Mouse (Mus musculus): ENCODE results near the gene Mecr. TPM values are rescaled to one million over a fixed set of nuclear protein-coding genes. Genes with fewer than 3 reads are reported as not detected.

The Mecr gene
- polyA plus RNA-seq, 1 experiment from 2014 or later, result 72.6 TPM

Other genes starting within 250 kb of the Mecr start
- gene Ptpru, start 5.2 kb upstream of the Mecr start, polyA plus RNA-seq (2015; fragmentation: Nextera tagmentation; extraction: Ambion mirVana), result 4.6 and 4.9 TPM in 2 replicates
- 86.6 and 92.6 TPM in 2 replicates for gene Srsf4, start 30.1 kb downstream of the Mecr start, polyA plus RNA-seq (2015; fragmentation: Nextera tagmentation; extraction: Ambion mirVana)
- 0.74 and 1.2 TPM in 2 replicates for gene Tmem200b, start 78.3 kb downstream of the Mecr start, polyA plus RNA-seq (2015; fragmentation: Nextera tagmentation; extraction: Ambion mirVana)
- 0.08 and 0.16 TPM in 2 replicates for gene Gm10300, start 231.2 kb downstream of the Mecr start, polyA plus RNA-seq (2015; fragmentation: Nextera tagmentation; extraction: Ambion mirVana)
- gene Epb41, start 231.9 kb downstream of the Mecr start, polyA plus RNA-seq (2015; fragmentation: Nextera tagmentation; extraction: Ambion mirVana), result 50.0 and 54.2 TPM in 2 replicates